Mouse (Mus musculus): ENCODE data around the gene Clca2. TPM values are rescaled to one million over a fixed set of nuclear protein-coding genes. Genes with fewer than 3 reads are reported as not detected.

Gene Clca2
- not detected in 4 replicates for total RNA-seq (2023; ENCODE audit: inconsistent age)

DNA sequence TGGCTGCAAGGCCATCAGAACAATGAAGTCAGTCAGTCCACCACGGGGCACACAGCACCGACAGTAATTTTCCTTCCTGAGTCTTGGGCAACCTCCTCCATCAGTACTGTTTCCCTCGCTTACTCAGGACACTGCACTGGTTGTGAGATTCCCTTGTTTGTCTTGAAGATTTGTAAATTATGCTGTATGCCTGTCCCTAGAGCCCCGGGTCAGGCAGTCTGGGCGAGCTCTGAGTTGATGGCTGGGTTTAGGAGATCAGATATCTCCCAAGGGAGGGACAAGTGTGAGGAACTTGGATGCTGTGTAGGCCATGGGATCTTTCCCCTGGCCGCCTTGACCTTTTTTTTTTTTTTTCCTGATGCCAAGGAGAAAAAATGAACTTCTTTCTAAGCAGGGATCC is at the start of gene Clca2:
Gene Clca2 (minus strand): TSS at position 153 of the 400 bp plus-strand sequence.

DNA sequence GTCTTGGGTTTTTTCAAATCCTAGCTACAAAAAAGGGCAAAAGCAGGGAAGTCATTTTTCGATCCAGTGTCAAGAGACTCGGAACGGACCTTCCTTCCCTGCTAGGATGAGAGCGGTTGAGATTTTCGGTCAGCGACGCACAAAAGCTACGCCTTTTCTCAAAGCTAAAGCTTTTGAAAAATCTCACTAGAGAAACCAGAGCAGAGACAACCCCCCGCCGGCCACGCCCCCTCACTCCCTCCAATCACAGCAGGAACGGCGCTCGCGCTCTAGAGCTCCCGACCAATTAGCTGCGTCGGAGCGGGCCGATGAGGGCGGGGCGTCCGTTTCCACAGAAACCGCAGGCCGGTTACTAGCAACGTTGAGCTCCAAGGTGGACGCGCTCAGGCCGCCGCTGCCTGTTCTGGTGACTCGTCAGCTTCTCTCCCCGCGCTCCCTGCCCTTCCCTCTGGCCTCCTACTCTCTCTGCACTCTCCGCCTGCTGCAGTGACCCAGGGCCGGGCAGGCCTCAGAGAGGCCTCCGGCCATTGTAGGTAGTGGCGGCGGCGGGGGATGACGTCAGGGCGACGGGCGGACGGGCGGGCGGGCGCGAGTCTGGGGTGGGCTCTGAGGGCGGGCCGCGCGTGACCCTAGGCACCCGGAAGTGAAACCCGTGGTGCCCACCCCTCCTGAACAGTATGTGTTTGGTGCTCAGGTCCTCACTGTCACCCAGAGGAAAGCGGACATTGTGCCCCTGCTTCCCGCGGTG is 19.2 kb upstream of the Clca2 start, which contains the start of gene Odf2l:
Gene Odf2l (plus strand): TSS at position 335 of the 748 bp plus-strand sequence.

DNA sequence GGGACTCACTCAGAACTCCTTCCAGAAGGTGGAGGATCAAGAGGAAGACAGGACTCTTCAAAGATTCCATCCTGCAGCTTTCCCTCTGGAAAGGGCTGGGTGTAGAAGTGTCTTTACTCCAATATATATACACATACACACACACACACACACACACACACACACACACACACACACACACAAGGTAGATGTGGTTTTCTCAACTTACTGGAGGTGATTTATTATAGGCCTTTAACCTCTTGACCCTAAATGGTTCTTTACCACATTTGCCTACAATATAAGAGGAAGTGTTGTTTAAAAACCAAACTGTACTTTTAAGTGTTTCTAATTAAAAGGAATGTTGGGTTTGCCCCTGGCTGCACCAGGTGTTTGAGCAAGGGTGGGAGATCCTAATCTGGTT is 66.6 kb downstream of the Clca2 start, which contains the start of gene Clca1:
Gene Clca1 (minus strand): TSS at position 101 of the 400 bp plus-strand sequence.

Other genes with a start within 250 kb of the Clca2 start
- gene Clca4b, start 166.9 kb downstream of the Clca2 start, total RNA-seq (2023; ENCODE audit: inconsistent age) = not detected in 4 replicates
- not detected in 4 replicates for gene Clca4a, start 124.4 kb downstream of the Clca2 start, total RNA-seq (2023; ENCODE audit: inconsistent age)
- not detected in 4 replicates for gene Clca1, start 66.7 kb downstream of the Clca2 start, total RNA-seq (2023; ENCODE audit: inconsistent age)
- gene Odf2l, start 19.1 kb upstream of the Clca2 start, total RNA-seq (2023; ENCODE audit: inconsistent age) = 20.8 to 24.8 TPM (median 24.0 TPM) in 4 replicates
- not detected in 4 replicates for gene Col24a1, start 193.0 kb upstream of the Clca2 start, total RNA-seq (2023; ENCODE audit: inconsistent age)

Measured in B cell, adult (primary cell).